Mouse (Mus musculus): ENCODE results near the gene Shisa6.

The Shisa6 gene

DNA sequence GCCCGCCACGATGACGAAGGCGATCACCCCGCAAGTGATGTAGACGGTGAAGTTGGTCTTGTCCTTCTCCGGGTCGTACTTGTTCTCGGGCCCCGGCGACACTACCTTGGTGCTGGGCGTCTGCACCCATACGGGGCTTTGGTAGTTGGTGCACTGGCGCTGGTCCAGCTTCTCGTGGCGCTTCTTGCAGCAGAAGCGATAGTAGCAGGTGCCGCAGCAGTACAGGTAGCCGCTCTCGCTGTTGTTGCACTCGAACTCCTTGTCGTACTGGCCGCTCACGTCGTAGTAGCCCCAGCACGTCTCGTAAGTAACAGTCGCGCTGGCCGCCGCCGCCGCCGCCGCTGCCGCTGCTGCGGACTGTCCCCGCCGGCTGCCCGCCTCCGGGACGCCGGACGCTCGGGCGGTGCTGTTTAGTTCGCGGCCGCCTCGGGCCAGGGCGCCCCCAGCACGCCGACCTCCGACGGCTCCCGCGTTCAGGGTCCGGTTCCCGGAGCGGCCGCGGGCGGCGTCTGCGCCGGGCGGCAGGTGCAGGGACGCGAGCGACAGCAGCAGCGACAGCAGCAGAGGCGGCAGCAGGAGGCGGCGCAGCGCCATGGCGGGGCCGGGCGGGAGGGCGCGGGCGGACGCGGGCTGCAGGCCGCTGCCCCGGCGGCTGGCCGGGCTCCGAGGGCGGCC, at the start of gene Shisa6:
Gene Shisa6 (minus strand): TSS at position 594 of the 675 bp plus-strand sequence.
- DNase-seq (ENCODE audit: low spot score) = no peak

DNA sequence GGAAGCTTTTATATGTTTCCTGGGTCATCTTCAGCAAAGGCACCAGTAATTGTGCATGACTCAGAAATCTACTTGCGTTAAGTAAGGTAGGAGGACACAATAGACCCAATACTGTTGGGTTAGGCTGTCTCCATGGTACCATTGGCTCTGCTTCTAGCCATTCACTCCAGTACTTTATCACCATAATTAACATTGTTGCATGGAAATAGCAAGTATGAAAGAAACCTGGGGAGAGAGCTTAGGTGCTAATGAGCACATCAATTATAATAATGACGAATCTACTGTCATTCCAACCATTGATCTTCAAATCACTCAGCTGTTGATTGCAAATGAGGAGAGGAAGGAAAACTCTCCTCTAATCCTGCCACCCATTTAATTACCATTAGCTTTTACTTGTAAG, 48.1 kb upstream of the Shisa6 start:
- no peak for DNase-seq (ENCODE audit: low spot score)

DNA sequence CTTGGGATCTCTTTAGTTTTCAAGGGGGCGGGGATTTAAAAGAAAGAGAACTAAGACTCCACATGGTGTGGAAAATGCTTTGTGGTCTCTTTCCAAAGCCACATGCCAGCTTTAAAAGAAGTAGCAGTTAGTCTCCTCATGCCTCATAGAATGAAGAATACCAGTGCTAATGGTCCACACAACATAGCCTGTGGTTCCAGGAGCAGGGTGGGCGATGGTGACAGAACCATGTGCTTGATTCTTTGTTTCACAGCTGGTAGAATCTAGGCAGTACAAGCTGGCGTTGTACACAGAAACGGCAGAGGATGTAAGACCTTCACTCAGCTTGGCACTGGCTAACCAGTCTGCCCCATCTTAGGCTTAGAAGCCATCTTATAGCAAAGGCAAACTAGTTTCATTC, 43.3 kb upstream of the Shisa6 start:
- no peak for DNase-seq (ENCODE audit: low spot score)

DNA sequence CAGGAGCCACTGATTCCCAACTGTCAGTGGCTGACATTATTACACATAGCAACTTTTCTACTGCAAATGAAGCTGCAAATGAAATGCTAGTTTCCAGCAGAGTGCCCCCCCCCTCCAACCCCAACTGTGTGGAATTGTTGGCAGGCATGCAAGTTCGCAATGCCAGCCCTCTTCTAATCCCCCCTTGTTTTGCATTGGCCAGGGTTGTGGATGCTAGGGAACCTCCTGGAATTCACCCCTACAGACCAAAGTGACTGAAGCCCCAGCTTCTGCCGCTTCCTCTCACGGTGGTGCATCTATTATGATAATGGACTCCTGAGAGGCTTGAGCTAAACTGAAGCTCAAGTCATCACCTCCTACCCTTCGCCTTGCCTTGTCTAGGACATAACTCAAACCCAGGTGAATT, 42.6 kb upstream of the Shisa6 start:
- no peak for DNase-seq (ENCODE audit: low spot score)

DNA sequence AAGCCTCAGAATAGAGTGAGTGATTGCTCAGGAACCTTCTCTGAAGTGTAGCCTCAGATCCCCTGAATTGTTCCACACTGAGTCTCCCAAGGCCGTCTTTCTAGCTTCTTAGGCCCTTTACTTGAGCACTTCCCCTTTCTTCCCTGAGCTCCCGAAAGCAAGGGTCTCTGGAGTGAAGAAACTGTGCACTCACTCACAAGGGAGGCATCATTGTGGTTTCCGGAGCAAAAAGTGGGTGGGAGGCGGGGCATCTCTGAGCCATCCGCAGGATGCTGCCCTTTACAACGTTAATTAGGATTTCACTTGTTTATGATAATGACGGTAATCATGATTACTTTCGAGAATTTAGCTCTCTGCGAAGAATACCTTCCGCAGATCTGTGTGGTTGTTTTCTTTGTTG, 41.6 kb upstream of the Shisa6 start:
- DNase-seq (ENCODE audit: low spot score) = no peak

DNA sequence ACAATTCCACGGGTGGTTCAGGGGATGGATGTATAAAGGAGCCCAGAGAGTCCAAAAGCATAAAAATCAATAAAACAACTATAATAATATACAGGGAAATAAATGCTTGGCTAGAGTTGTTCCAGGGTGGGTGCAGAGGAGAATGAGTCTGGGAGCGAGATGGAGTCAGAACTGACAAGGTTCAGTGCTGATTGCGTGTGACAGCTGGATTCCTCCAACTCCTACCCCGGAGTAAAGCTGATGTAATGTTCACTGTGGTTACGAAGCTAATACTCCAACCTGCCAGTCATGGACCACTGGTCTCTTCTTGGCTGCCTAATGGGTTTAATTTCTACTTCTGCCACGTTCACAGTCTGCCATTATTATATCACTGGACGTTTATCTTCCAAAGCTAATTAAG, 36.5 kb upstream of the Shisa6 start:
- no peak for DNase-seq (ENCODE audit: low spot score)

DNA sequence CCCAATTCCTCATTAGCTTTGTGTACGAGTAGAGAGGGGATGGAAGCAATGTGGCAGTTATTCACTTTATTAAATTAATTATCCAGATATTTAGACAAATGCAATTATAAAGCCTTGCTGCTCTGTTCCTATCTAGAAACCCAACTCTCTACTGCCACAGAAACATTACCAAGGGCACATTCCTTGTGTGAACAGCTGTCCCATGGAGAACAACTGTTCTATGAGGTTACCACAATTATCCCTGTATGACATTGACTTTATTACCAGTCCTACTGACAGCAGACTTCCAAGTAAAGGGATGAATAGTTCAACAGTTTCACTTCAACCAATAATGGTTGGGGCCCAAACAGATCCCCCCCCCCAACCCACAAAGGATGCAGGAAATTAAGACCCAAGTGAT, 12.1 kb upstream of the Shisa6 start:
- no peak for DNase-seq (ENCODE audit: low spot score)

DNA sequence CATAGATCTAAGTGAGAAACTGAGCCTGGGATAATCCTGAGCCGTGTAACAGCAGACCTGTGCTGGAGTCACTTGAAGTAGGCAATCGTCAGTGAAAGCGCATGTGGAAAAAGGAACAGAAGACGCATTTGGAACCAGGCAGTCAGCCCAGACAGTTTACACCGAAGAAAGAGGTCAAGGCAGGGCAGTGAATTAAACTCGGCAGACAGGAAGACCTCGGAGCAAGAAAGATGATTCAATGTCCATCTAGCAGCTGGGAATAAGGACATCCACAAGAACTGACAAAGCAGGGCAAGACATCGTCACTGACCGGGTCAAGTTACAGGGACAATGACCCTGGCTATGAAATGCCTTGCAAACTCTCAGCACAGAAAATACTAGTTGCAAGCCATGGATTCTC, 10.1 kb upstream of the Shisa6 start:
- DNase-seq (ENCODE audit: low spot score) = no peak

DNA sequence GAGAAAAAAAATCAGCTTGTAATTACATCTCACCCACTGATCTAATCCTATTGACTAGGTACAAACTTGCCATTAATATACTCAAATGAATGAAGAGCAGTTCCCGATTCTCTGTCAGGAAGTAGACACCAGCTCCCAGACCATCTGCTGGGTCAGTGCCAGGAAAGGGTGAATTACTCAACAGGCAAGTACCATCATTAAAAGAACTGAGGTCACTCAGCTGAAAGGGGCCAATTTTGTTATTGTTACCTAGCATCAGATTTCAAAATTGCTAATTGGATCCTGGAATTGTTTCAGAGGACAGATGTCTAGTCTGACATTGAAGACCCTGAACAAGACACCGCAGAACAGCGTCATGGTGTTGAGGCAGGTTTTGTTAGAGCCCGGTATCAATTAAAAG, 9.4 kb upstream of the Shisa6 start:
- DNase-seq (ENCODE audit: low spot score) = no peak

DNA sequence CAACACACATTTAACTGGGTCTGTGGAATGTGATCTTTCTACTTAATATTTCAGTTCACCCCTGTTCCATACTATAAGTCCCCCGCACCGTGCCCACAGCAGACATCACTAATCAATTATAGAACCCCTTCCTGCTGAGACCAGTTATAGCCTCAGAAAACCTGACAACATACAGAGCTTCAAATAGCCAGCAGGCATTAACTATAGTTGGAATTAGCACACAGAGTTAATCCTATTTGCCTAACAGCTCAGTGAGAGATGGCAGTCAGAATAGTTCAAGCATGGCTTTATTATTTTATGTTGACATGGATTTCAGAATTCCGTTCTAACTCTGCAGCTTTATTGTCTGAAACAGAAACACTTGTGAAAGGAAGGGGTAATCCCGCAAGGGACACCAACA, 8.5 kb upstream of the Shisa6 start:
- no peak for DNase-seq (ENCODE audit: low spot score)

DNA sequence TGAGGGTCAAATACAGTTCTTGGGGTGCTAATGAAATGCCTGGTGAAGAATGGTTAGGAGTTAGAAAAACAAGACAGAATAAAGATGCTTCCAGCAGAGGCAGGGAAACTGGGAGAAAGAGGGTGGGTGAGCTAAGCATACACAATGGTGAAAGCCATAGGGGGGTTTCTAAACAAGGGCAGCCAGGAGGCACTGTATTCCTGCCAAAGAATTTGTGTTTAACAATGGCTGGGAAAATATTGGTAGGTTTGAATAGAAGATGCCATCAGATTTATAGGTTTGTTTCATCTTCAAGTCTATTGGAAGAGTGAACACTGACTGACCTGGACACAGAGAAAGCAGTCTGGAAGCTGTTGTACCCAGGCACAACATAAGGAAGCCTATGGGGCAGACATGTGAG, 2.4 kb upstream of the Shisa6 start:
- no peak for DNase-seq (ENCODE audit: low spot score)

DNA sequence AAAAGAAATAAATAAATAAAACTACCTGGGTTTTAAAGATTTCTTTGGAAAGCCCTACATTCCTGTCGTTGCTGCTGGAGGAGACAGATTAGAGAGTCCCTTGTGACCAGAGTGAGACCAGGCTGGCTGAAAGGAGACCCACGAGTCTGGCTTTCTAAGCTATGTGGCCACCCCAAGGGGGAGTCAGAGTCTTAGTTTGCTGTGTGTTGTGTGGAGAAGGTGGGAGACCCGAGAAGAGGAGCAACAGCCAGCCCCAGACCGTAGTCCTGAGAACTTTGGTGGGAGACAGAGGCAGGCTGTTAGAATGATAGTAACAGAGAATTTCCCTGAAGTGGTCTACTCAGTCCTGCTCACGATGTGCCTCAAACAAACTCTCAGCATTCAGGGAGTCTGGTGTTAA, 1.6 kb upstream of the Shisa6 start:
- DNase-seq (ENCODE audit: low spot score) = no peak

DNA sequence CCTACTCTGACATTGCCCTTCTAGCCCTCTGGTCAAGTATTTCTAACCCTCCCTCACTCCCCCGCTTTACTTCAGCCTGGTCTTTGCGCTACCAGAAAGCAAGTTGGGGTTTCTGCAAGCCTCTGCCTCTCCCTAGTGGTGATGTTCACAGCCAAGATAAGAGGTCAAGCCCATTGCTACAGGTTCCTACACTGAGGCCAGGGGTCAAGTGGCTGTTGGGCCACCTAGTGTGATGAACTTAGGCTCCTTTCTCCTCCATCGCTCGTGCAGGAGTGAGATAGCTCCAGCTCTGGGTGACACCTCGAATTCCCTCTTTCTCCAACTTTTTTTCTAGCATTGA, 1.2 kb upstream of the Shisa6 start:
- no peak for DNase-seq (ENCODE audit: low spot score)

DNA sequence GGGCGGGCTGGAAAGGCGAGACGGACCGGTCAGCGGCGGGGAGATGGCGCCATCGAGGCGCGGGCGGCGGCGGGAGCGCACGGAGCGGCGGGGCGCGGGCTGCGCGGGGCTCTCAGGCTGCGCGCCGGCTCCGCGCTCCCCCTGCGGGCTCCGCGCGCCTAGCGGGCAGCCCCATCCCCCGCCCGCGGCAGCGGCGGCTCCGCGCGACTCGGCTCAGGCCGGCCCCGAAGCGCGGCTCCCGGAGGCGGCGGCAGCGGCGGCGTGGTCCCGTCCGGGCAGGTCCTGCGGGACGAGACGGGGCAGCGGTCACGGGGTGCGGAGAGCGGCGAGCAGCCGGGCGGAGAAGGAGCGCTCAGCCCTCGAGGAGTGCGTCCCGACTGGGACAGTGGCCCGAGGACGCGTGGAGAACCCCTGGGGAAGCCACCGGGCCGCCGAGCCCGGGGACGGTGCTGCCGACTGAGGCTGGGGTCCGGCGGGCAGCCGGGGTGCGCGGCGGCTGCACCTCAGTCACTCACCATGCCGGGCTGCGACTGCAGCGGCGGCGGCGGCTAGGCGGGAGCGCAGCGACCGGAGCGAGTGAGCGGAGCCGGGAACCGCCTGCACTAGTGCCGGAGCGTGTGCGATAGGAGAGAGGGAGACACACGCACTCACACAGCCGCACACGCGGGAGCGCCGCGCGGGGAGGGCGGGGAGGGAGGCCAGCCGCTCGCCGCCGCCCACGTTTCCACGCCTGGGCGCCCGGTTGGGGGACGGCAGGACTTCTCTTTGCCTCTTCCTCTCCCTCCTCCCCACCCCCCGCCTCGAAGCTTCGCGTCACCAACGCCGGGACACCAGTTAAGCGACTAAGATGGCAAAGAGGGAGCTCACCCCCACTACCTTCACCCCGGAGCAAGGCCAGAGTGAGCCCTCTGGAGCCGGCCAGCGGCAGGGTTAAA, 549 bp upstream of the Shisa6 start:
- no peak for DNase-seq (ENCODE audit: low spot score)

DNA sequence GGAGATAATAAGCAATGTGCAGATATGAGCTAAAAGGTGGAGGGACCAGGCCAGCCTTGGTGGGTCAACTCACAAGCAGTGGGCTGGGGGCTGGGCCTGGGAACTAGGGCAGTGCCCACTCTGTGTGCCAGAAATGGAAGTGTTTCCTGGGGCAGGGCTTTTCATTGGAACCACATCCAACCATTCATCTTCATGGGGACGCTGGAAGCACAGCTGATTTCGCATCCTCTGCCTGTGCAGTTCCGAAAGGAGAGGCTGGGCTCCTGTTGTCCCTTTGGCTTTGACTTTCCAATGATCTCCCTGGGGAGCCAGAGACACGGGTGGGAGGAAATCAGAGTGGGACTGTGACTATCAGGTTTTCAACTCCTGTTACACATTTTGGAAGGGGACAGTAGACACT, 1.5 kb downstream of the Shisa6 start:
- no peak for DNase-seq (ENCODE audit: low spot score)

DNA sequence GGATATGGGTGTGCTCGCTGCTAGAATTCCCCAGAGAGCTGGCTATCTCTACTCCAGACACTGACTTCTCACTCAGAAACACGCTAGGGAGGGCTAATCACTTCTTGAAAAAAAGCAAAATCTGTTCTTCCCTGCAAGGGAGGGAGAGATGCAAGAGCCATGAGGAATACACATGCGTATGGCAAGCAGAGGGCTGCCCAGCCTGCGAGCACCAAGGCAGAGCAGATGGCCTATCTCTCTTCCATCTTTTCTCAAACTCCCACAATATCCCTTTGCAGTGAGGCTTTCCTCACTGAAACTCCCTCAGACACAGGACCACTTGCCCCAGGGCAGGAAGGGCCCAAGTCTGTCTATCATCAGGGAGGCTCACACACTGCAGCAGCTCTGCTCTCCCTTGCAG, 3.4 kb downstream of the Shisa6 start:
- DNase-seq (ENCODE audit: low spot score) = no peak

DNA sequence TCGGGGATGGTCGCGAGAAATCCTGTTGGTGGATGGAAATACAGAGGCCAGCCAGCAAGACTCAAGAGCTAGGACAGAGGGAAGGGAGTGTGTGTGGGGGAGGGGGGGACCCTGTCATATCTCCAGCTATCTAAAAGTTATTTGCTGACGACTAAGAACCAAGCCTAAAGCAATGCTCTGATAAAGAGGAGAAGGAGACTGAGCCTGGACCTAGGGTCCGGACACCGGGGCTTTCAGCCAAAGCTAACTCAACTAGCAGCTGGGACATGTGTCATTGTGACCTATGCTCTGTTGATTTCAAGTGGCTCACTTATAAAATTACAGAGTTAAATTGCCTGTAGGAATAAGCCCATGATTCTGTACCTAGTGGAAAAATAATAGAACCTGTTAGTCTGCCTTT, 6.4 kb downstream of the Shisa6 start:
- no peak for DNase-seq (ENCODE audit: low spot score)

DNA sequence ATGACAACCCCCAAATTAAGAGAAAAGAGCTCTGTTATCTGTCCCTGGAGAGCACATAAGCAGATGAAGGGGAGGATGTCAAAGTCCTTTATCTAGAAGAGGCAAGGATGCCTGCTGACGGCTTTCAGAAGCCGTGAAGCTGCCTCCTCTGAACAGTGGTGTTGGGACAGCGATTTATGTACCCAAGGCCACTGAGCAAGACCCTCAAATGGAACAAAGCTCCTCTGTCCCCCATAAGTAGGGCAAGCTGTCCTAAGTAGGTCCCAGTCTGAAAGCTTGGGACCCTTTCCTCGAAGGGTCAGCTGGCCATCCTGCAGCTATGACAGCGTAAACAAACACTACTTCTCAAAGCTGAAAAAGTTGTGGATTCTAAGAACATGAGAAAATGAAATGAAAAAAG, 11.4 kb downstream of the Shisa6 start:
- no peak for DNase-seq (ENCODE audit: low spot score)

DNA sequence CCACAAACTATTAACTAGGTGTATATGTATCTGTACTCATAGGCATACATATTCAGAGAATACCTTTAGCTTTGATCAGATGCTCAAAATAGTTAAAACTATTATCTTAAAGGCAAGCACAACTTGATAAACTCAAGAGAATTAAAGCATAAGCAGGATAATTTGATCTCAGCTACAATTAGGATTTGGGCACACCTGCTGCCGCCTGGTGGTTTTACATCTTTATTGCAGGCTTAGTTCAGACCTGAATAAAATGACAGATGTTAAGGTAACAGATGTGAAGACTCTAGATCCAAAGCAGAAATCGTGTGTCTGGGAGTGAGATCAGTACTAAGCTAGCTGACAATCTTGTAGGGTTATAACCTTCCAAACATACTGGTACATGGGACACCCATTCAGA, 24.8 kb downstream of the Shisa6 start:
- DNase-seq (ENCODE audit: low spot score) = no peak

DNA sequence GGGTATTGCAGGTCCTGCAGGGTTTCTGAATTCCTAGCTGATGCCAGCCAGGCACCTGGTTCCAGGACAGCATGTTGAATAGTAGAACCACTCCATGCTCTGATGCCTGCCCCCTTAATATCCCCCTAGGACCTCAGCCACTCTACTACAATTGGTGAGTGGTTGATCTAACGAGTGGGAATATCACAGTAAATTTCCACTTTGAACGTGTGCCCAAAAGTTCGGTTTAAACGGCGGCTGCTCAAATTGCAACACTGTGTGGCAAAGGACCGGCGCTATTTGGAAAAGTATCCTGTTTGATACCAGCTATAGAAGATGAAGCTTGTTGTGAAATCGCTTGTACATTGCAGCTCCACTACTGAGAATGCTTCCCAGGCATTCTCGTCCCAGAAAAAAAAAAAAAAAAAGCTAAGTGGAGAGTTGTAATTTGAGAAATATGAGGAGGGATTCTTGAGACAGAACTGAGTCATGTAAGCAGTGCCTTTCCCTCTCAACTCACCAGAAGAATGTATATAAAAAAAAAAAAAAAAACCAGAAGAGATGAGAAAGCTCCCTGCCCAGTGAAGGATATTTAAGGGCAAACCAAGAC, 26.8 kb downstream of the Shisa6 start:
- DNase-seq (ENCODE audit: low spot score) = no peak

DNA sequence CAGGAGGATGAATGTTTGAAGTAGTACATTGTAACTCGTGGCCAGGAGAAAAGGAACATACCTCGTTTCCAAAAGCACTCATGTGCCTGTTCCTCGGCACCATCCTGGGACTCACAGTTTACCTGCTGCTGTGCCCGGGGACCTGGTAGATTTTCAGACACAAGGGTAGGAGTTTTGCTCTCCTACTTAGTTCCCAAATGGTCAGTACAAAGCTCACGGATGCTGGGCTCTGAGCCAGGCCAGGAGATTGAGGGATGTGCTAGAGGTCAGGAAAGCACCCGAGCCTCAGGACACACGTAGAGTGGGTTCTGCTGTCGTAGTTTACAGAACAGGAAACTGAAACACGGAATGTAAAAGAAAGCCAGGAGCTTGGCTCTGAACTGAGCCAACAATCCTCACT, 29.5 kb downstream of the Shisa6 start:
- no peak for DNase-seq (ENCODE audit: low spot score)

DNA sequence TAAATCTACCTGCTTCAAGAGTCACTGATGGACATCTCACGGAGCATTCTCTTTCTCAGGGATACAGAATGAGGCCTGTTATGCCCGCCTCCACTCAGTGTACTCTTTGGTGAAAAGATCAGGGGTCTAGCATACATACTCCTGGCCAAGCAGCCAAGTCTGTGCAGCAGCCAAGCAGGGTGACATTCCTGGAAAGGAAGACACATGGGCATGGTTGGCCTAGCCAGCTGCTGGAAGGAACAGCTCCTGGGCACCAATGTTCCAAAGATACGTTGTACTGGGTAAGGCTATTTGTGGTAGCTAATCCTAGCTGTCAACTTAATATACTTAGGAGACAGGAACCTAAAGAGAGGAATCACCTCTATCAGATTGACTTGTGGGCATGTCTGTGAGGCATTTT, 31.4 kb downstream of the Shisa6 start:
- DNase-seq (ENCODE audit: low spot score) = no peak

DNA sequence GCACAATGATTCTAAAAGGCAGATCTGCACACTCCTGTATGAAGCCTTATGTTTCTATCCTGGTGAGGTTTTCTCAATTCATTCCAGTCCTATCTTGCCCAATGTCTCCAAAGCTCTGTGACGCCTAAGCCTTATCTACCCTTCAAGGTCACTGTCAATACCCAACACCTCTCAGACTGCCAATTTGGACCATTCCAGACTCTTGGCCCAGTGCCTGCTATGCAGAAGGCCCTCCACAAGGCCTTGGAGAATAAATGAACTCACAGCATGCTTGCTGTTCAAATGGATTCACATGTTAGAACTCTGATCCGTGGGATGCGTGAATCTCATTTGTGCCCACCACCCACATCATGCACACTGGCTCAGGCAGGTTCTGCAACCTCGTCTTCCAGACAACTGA, 38.0 kb downstream of the Shisa6 start:
- no peak for DNase-seq (ENCODE audit: low spot score)

Data from adipocyte (in vitro differentiated cells).